Mouse (Mus musculus) CD4-positive, CD25-positive, alpha-beta regulatory T cell, adult 2 months (primary cell): ENCODE data around the gene Men1.

Experiments
- DNase-seq: peaks from one replicate; pipeline ENCODE4 v3.0.0-alpha.2; 2012; ENCODE audit warnings: low read depth, low spot score

Men1 gene

GRCm38 (mm10) chr19:6390251-6390650, 55.5 kb downstream of the Men1 start:
- DNase-seq: no peak
